Mouse (Mus musculus) spleen, postnatal 14 days (tissue): ENCODE measurements at regions not wholly inside any gene's neighbourhood (a gene's known extent, or its start where the extent isn't known, plus 50 kb on each side); places are given as distances from the start of the nearest gene placed in this dataset.

Experiments used
- DNase-seq, 2 experiments: peaks; one replicate each; pipeline ENCODE4 v3.0.0; 2021 to 2022; ENCODE audit warnings: low spot score in 2 of 2

GRCm38 (mm10) chr3:9200156-9200555 is 409.7 kb downstream of the Zfp704 start:
- no peak for DNase-seq

- no peak for DNase-seq
Observed at GRCm38 (mm10) chr3:9198652-9199332, 411.1 kb downstream of the Zfp704 start.

- DNase-seq = no peak
Observed at GRCm38 (mm10) chr3:9195781-9196180, 414.1 kb downstream of the Zfp704 start.

- no peak for DNase-seq
Observed at GRCm38 (mm10) chr3:9189366-9190287, 420.3 kb downstream of the Zfp704 start.

- no peak for DNase-seq
Observed at GRCm38 (mm10) chr3:9186364-9187120, 423.3 kb downstream of the Zfp704 start.

GRCm38 (mm10) chr3:9181576-9181975 is 428.3 kb downstream of the Zfp704 start:
- DNase-seq = no peak

- DNase-seq = no peak
Observed at GRCm38 (mm10) chr3:9179641-9180040, 430.2 kb downstream of the Zfp704 start.

- no peak for DNase-seq
Observed at GRCm38 (mm10) chr3:9174517-9174832, 435.4 kb downstream of the Zfp704 start.

- DNase-seq = no peak
Observed at GRCm38 (mm10) chr3:9173643-9174516, 436.0 kb downstream of the Zfp704 start.

GRCm38 (mm10) chr3:9171970-9172369 is 437.9 kb downstream of the Zfp704 start:
- DNase-seq = no peak

- DNase-seq = no peak
Observed at GRCm38 (mm10) chr3:9168955-9169354, 440.9 kb downstream of the Zfp704 start.

- DNase-seq = no peak
Observed at GRCm38 (mm10) chr3:9159073-9159472, 450.8 kb downstream of the Zfp704 start.

- DNase-seq = no peak
Observed at GRCm38 (mm10) chr3:9154172-9154571, 455.7 kb downstream of the Zfp704 start.

GRCm38 (mm10) chr3:9153690-9154089 is 456.2 kb downstream of the Zfp704 start:
- DNase-seq = no peak

- DNase-seq = no peak
Observed at GRCm38 (mm10) chr3:9152256-9152655, 457.6 kb downstream of the Zfp704 start.

- DNase-seq = no peak
Observed at GRCm38 (mm10) chr3:9151590-9151989, 458.3 kb downstream of the Zfp704 start.

GRCm38 (mm10) chr3:9148605-9149004 is 461.3 kb downstream of the Zfp704 start:
- no peak for DNase-seq

- no peak for DNase-seq
Observed at GRCm38 (mm10) chr3:9146481-9146880, 463.4 kb downstream of the Zfp704 start.

GRCm38 (mm10) chr3:9145612-9146011 is 464.3 kb downstream of the Zfp704 start:
- DNase-seq = no peak

- no peak for DNase-seq
Observed at GRCm38 (mm10) chr3:9141836-9142235, 468.0 kb downstream of the Zfp704 start.

- DNase-seq = no peak
Observed at GRCm38 (mm10) chr3:9137131-9137874, 472.6 kb downstream of the Zfp704 start.
